Comparison of ENCODE assay signal across 8 mouse cellular contexts in the genomic region with DNA sequence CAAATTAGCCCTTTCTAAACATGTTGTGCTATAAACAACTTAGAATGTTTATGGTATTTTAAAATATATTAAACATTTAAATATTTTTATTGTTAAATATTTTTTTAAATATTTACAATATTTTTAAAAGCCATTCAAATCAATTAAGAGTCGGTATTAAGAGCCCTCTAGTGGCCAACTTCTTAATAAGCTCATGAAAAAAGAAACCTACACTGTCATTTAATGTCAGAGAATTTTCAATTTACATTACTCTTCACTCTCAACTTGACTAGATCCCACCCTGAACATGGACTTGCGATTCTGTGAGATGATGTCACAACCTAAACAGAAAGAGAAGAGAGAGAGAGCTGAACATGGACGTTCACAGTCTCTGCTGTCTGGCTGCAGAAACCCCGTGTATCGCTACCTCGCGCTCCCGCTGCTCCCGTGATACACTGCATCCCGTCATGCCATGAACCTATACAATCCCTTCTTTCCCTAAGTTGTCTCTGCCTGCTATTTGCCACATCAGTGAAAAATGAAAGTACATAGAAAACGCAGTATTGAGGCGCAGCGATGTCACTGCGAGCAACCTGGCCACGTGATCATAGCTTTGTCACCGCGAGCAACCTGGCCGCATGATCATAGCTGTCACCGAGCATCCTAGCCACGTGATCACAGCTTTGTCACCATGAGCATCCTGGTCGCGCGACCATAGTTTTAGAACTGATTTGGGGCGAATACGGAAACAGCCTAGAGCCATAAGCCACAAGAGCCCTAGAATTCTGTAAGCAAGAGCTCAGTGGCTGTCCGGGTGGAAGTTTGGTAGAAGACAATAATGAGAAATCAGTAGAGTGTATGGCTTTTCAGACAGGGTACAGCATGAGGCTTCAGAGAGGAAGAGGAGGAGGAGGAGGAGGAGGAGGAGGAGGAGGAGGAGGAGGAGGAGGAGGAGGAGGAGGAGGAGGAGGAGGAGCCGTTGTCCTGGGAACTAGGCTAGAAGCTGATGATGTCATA. TPM values are rescaled to one million over a fixed set of nuclear protein-coding genes. Genes with fewer than 3 reads are reported as not detected.
A peak's percentile ranks its signal among the peaks of the same experiment; 100 is the strongest.
DNase-seq lines count a peak whose midpoint lies in the region; ATAC-seq and TF ChIP-seq lines count a peak whose summit lies in the region.

No protein-coding gene starts in this region.

- peak; percentile 86 for TF ChIP-seq CTCF in heart, adult 2 months (IDR thresholded peaks at IDR 0.05)
- peak; percentile 61 for TF ChIP-seq CTCF in midbrain, postnatal 0 days (IDR thresholded peaks at IDR 0.05)

- H3K4me1 ChIP-seq in heart, adult 2 months (ENCODE audit: control insufficient read depth, insufficient read depth, low read length) = no peaks in the 10 kb centered on the region; the same call in 1 of the 2 replicates
- no peaks in the 10 kb centered on the region for H3K4me1 ChIP-seq in brown adipose tissue, adult 24 weeks (ENCODE audit: control insufficient read depth, insufficient read depth, insufficient read length, low read length)
- H3K4me1 ChIP-seq in forebrain, embryonic 12.5 days = no peaks in the 10 kb centered on the region
- peaks cover 5% of the 10 kb centered on the region; the same call in 1 of the 2 replicates for H3K4me1 ChIP-seq in limb, embryonic 10.5 days
- no peaks in the 10 kb centered on the region for H3K4me1 ChIP-seq in midbrain, postnatal 0 days (ENCODE audit: insufficient read depth, low read length)

- H3K27ac ChIP-seq in heart, adult 2 months = no peak overlapping the region
- no peak overlapping the region for H3K27ac ChIP-seq in brown adipose tissue, adult 24 weeks (replicated peaks; ENCODE audit: low read depth, low read length)
- no peak overlapping the region for H3K27ac ChIP-seq in forebrain, embryonic 12.5 days
- H3K27ac ChIP-seq in limb, embryonic 10.5 days = no peak overlapping the region
- peak overlapping the region; percentile 57; the same call in 1 of the 2 replicates for H3K27ac ChIP-seq in midbrain, postnatal 0 days (ENCODE audit: low read depth, low read length)

- peak in 1 of 2 experiments; percentile 26 for DNase-seq in heart, adult 2 months
- no peak for DNase-seq in heart, postnatal 25 days (ENCODE audit: low spot score)
- DNase-seq in limb, embryonic 10.5 days (ENCODE audit: low spot score) = no peak
- peak; percentile 75 for DNase-seq in midbrain, postnatal 0 days (ENCODE audit: low spot score)
- DNase-seq in thymus, postnatal 14 days = peak; percentile 51

- no peak for TF ChIP-seq POLR2A in heart, adult 2 months (IDR thresholded peaks at IDR 0.05; ENCODE audit: insufficient read depth, low read depth, low read length)

- no peaks in the 10 kb centered on the region for H3K36me3 ChIP-seq in heart, adult 2 months (ENCODE audit: control insufficient read depth, insufficient read depth, low read length)
- no peaks in the 10 kb centered on the region for H3K36me3 ChIP-seq in forebrain, embryonic 12.5 days (replicated peaks)
- no peaks in the 10 kb centered on the region for H3K36me3 ChIP-seq in limb, embryonic 10.5 days
- no peaks in the 10 kb centered on the region for H3K36me3 ChIP-seq in midbrain, postnatal 0 days (ENCODE audit: insufficient read depth, low read length)

- WGBS in heart, adult 2 months = 51% methylated on average over 27 of the region's 27 CpGs
- WGBS in forebrain, embryonic 12.5 days = 56% methylated on average over 27 of the region's 27 CpGs
- 65% methylated on average over 27 of the region's 27 CpGs for WGBS in limb, embryonic 10.5 days
- WGBS in midbrain, postnatal 0 days = 51% methylated on average over 27 of the region's 27 CpGs

- intact Hi-C loops in heart, adult 2 months (cut with DNase I) = loop anchor here (1.0 kb wide), 2 partner anchors 98 to 154 kb away; no protein-coding TSS in a partner anchor
- intact Hi-C loops in heart, postnatal 25 days (cut with DNase I) = loop anchor here (1.0 kb wide), 1 partner anchor 99 kb away; no protein-coding TSS in a partner anchor

- peak overlapping the region; percentile 2; the same call in 1 of the 2 replicates for H3K9ac ChIP-seq in heart, adult 2 months (ENCODE audit: low read depth, low read length)
- H3K9ac ChIP-seq in forebrain, embryonic 12.5 days = no peak overlapping the region
- H3K9ac ChIP-seq in midbrain, postnatal 0 days (replicated peaks; ENCODE audit: low read length, poor library complexity, severe bottlenecking) = no peak overlapping the region; the same call in 1 of the 2 replicates

- H3K4me3 ChIP-seq in heart, adult 2 months = peak overlapping the region; percentile 42
- H3K4me3 ChIP-seq in brown adipose tissue, adult 24 weeks (ENCODE audit: insufficient read depth, low read depth, low read length) = peak overlapping the region; percentile 50
- H3K4me3 ChIP-seq in forebrain, embryonic 12.5 days (replicated peaks) = peak overlapping the region; percentile 27
- H3K4me3 ChIP-seq in limb, embryonic 10.5 days = peak overlapping the region; percentile 41
- H3K4me3 ChIP-seq in midbrain, postnatal 0 days (ENCODE audit: low read depth, low read length) = peak overlapping the region; percentile 16; the same call in 1 of the 2 replicates

- H3K27me3 ChIP-seq in heart, adult 2 months (ENCODE audit: control insufficient read depth, insufficient read depth, low read length) = no peaks in the 10 kb centered on the region
- H3K27me3 ChIP-seq in forebrain, embryonic 12.5 days = no peaks in the 10 kb centered on the region
- peaks cover 8% of the 10 kb centered on the region; the same call in 1 of the 2 replicates for H3K27me3 ChIP-seq in limb, embryonic 10.5 days (ENCODE audit: low read depth, poor library complexity, severe bottlenecking)
- H3K27me3 ChIP-seq in midbrain, postnatal 0 days (ENCODE audit: insufficient read depth, low read length) = no peaks in the 10 kb centered on the region

- H3K9me3 ChIP-seq in forebrain, embryonic 12.5 days = no peaks in the 10 kb centered on the region
- H3K9me3 ChIP-seq in limb, embryonic 10.5 days (replicated peaks) = no peaks in the 10 kb centered on the region
- no peaks in the 10 kb centered on the region for H3K9me3 ChIP-seq in midbrain, postnatal 0 days (ENCODE audit: low read length)

- no peak for TF ChIP-seq EP300 in heart, adult 2 months (IDR thresholded peaks at IDR 0.05; ENCODE audit: insufficient read depth, low read depth, low read length)

- no peaks in the 10 kb centered on the region for H3K79me2 ChIP-seq in heart, adult 2 months (replicated peaks; ENCODE audit: control insufficient read depth, insufficient read depth, low read length)

- ATAC-seq in forebrain, embryonic 12.5 days (ENCODE audit: low FRiP score) = peak; percentile 71
- ATAC-seq in inflammation-experienced regulatory T-cells, adult 6 months = peak; percentile 89
- peak; percentile 83 for ATAC-seq in midbrain, postnatal 0 days (ENCODE audit: low FRiP score)

- peak overlapping the region; percentile 39 for H3K4me2 ChIP-seq in forebrain, embryonic 12.5 days
- H3K4me2 ChIP-seq in midbrain, postnatal 0 days (ENCODE audit: low read depth, low read length, poor library complexity, severe bottlenecking) = peak overlapping the region; percentile 33

RNA-seq across cellular contexts. Expression of gene Casc1, which starts 23.4 kb away (rescaled TPM):
- total RNA-seq in heart, adult 2 months (2021) = under 1 TPM; 0.86 to 0.98 TPM
- polyA plus RNA-seq in heart, adult 2 months (2012; rRNA removed) = 1.3 and 1.4 TPM in 2 replicates
- total RNA-seq in heart, postnatal 25 days (2021) = 1 to 10 TPM in 1 of 2 experiments, under 1 TPM in 1; 0.91 to 1.0 TPM
- not detected in 2 replicates for polyA plus RNA-seq in brown adipose tissue, adult 24 weeks (2012; ENCODE audit: insufficient read depth, insufficient read length, missing spikeins)
- 0.82 and 0.89 TPM in 2 replicates for polyA plus RNA-seq in forebrain, embryonic 12.5 days (2016; fragmentation: Nextera tagmentation; extraction: Ambion mirVana)
- polyA plus RNA-seq in inflammation-experienced regulatory T-cells, adult 6 months (2017; shearing (Covaris generic)) = 1 to 10 TPM in 1 of 3 experiments, under 1 TPM in 2; 0.47 to 1.3 (median 0.55) TPM
- polyA plus RNA-seq in limb, embryonic 10.5 days (2016; fragmentation: Nextera tagmentation; extraction: Ambion mirVana) = 0.18 and 0.31 TPM in 2 replicates
- 2.2 and 2.8 TPM in 2 replicates for total RNA-seq in midbrain, postnatal 0 days (2014; rRNA removed)
- 0.58 and 1.0 TPM in 2 replicates for polyA plus RNA-seq in midbrain, postnatal 0 days (2015; fragmentation: Nextera tagmentation; extraction: Ambion mirVana)

RNA-seq across cellular contexts. Expression of gene Etfrf1, which starts 23.5 kb away (rescaled TPM):
- 100 to 1,000 TPM in 1 of 2 experiments, 10 to 100 TPM in 1; 97.4 to 107 TPM for total RNA-seq in heart, adult 2 months (2021)
- 36.3 and 67.3 TPM in 2 replicates for polyA plus RNA-seq in heart, adult 2 months (2012; rRNA removed)
- 100 to 1,000 TPM; 100 to 112 TPM for total RNA-seq in heart, postnatal 25 days (2021)
- polyA plus RNA-seq in brown adipose tissue, adult 24 weeks (2012; ENCODE audit: insufficient read depth, insufficient read length, missing spikeins) = 380 and 524 TPM in 2 replicates
- polyA plus RNA-seq in forebrain, embryonic 12.5 days (2016; fragmentation: Nextera tagmentation; extraction: Ambion mirVana) = 33.8 and 34.0 TPM in 2 replicates
- 10 to 100 TPM; 20.2 to 22.7 (median 22.6) TPM for polyA plus RNA-seq in inflammation-experienced regulatory T-cells, adult 6 months (2017; shearing (Covaris generic))
- 25.0 and 30.8 TPM in 2 replicates for polyA plus RNA-seq in limb, embryonic 10.5 days (2016; fragmentation: Nextera tagmentation; extraction: Ambion mirVana)
- 11.9 and 12.2 TPM in 2 replicates for total RNA-seq in midbrain, postnatal 0 days (2014; rRNA removed)
- polyA plus RNA-seq in midbrain, postnatal 0 days (2015; fragmentation: Nextera tagmentation; extraction: Ambion mirVana) = 27.9 TPM in 2 replicates

Comparison
In these comparisons a context has a peak if more than half of its experiments do, and no peak if none do; other contexts are left out.
1. DNase-seq: peak in midbrain, postnatal 0 days (single experiment) and thymus, postnatal 14 days (single experiment); none in heart, postnatal 25 days (single experiment) and limb, embryonic 10.5 days (single experiment).
2. Peak in every context shown above with its lines, with median percentiles within 50 percentile points of each other: H3K4me3 ChIP-seq and ATAC-seq.